Mouse (Mus musculus): ENCODE measurements around the gene Wnt3a. TPM values are rescaled to one million over a fixed set of nuclear protein-coding genes. Genes with fewer than 3 reads are reported as not detected.
"Not testable (repeated sequence)": the region's sequence is repeated elsewhere in the genome, so short reads cannot be mapped to it uniquely, and the experiment has no call there.

Wnt3a gene
- polyA plus RNA-seq, 1 experiment: not detected

DNA sequence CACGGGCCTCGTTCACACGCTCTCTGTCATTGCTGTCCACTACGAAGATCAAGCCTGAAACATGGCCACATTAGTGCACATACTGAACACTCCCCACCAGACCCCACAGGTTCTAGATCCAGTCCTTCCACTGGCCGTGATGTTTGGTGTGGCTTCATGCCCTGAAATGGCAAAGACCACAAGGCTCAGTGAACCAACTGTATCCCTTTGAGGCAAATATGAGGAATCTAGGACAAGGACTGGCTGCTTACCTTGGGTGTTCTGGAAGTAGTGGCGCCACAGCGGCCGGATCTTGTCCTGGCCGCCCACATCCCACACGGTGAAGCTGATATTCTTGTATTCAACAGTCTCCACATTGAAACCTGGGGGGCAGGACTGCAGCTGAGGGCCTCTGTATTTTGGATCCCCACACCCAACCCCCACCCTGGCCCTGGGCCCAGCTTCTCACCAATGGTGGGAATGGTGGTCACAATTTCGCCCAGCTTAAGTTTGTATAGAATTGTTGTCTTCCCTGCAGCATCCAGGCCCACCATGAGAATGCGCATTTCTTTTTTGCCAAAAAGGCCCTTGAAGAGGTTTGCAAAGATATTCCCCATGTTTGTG lies 77.6 kb downstream of the Wnt3a start:
- no peak for TF ChIP-seq POLR2A (IDR thresholded peaks at IDR 0.05; ENCODE audit: borderline replicate concordance, control insufficient read depth, low read depth, low read length)
- TF ChIP-seq CTCF (IDR thresholded peaks at IDR 0.05; ENCODE audit: control insufficient read depth, insufficient read depth, low read length): no peak
- H3K4me1 ChIP-seq (ENCODE audit: control insufficient read depth, insufficient read depth, low read length): peaks cover 6% of the 10 kb centered on the region
- no peak overlapping the region for H3K4me3 ChIP-seq (replicated peaks; ENCODE audit: control insufficient read depth, low read depth, low read length)
- WGBS: 86% methylated on average over 12 of the region's 12 CpGs
- H3K27ac ChIP-seq (ENCODE audit: control insufficient read depth, insufficient read depth, low read depth, low read length, poor library complexity): no peak overlapping the region

DNA sequence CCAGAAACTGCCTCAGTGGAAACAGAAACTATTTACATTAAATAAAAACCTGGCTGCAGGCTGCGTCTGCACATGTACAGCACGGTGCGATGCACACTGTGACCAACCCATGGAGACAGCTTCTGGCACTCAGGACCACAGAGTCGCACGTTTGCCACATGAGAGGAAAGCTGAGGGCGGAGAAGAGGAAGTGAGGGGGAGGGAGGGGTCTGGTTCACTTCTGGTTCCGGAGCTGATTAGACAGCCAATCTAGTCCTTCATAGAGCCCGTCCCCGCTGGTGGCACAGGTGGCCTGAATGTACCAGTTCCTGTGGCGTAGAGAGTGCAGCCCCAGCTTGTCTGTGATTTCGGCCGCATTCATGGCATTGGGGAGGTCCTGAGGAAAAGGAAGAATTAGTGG lies 78.2 kb downstream of the Wnt3a start:
- H3K4me1 ChIP-seq (ENCODE audit: control insufficient read depth, insufficient read depth, low read length); H3K4me3 ChIP-seq (replicated peaks; ENCODE audit: control insufficient read depth, low read depth, low read length); H3K27ac ChIP-seq (ENCODE audit: control insufficient read depth, insufficient read depth, low read depth, low read length, poor library complexity): not testable (repeated sequence)
- 11% methylated on average over 12 of the region's 12 CpGs for WGBS

DNA sequence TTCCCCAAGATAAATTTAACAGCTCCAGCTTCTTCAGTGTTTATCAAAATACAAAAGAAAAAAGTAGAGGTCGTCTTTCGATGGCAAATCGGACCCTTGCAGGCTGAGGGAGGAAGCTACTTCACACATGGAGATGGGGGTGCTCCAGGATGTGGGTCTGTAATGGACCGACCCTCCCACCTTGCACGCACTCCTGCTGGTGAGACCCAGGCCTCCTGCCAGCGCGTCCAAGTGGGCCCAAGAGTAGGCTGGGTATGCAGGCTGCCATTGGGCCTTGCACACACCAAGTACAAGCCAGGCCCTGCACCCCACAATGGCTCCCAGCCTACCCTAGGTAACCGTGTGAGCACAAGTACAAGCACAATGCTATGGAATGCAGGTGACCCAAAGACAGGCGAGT lies 79.0 kb downstream of the Wnt3a start:
- not testable (repeated sequence) for H3K4me3 ChIP-seq (replicated peaks; ENCODE audit: control insufficient read depth, low read depth, low read length); H3K4me1 ChIP-seq (ENCODE audit: control insufficient read depth, insufficient read depth, low read length); H3K27ac ChIP-seq (ENCODE audit: control insufficient read depth, insufficient read depth, low read depth, low read length, poor library complexity)
- 93% methylated on average over 9 of the region's 9 CpGs for WGBS

DNA sequence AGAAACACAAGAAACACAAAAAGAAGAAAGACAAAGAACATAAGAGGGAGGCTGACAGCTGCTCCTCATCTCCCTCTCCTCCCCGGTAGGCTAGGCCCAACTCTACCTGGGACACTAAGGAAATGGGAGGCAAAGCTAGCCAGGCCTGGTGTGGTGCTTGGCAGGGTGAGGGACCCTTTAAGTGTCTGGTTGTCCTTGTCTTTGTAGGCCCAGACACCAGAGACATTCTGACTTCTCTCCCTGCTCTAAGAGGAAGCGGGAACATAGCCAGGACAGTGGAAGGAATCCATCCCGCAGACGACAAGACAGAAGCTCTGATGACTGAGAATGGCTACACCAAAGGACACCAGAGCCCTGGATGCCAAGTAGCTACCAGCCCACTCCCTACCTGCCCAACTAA lies 80.5 kb downstream of the Wnt3a start:
- Histone ChIP-seq H3K4me1 (ENCODE audit: control insufficient read depth, insufficient read depth, low read length) (peaks cover 6% of the 10 kb centered on the region; the same call in 1 of the 2 replicates), H3K27ac (ENCODE audit: control insufficient read depth, insufficient read depth, low read depth, low read length, poor library complexity) (no peak overlapping the region), H3K4me3 (replicated peaks; ENCODE audit: control insufficient read depth, low read depth, low read length) (no peak overlapping the region)
- TF ChIP-seq POLR2A (IDR thresholded peaks at IDR 0.05; ENCODE audit: borderline replicate concordance, control insufficient read depth, low read depth, low read length): no peak
- TF ChIP-seq CTCF (IDR thresholded peaks at IDR 0.05; ENCODE audit: control insufficient read depth, insufficient read depth, low read length): no peak
- WGBS: 92% methylated on average over 4 of the region's 4 CpGs

DNA sequence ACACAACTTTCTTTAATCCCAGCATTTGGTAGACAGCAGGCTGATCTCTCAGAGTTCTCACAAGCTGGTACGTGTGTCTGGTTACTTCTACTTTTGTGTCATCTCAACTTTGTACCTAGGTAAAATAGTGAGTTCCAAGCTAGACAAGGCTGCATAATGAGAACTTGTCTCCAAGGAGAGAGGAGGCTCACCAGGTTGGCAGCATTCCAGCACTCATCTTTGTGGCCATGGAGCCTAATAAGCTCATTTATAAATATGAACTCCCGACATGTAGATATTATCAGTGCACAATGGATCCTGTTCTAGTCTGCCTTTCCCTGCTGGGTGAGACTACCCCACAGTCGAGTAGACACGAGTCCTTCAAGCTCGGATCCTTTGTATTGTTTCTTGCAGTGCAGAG lies 81.0 kb downstream of the Wnt3a start:
- Histone ChIP-seq H3K4me1 (ENCODE audit: control insufficient read depth, insufficient read depth, low read length) (peaks cover 6% of the 10 kb centered on the region; the same call in 1 of the 2 replicates), H3K4me3 (replicated peaks; ENCODE audit: control insufficient read depth, low read depth, low read length) (no peak overlapping the region), H3K27ac (ENCODE audit: control insufficient read depth, insufficient read depth, low read depth, low read length, poor library complexity) (no peak overlapping the region)
- WGBS: 77% methylated on average over 5 of the region's 5 CpGs
- TF ChIP-seq CTCF (IDR thresholded peaks at IDR 0.05; ENCODE audit: control insufficient read depth, insufficient read depth, low read length) (no peak), POLR2A (IDR thresholded peaks at IDR 0.05; ENCODE audit: borderline replicate concordance, control insufficient read depth, low read depth, low read length) (no peak)

- Histone ChIP-seq H3K4me3 (replicated peaks; ENCODE audit: control insufficient read depth, low read depth, low read length) (peak overlapping the region; percentile 90), H3K27ac (ENCODE audit: control insufficient read depth, insufficient read depth, low read depth, low read length, poor library complexity) (peak overlapping the region; percentile 61), H3K4me1 (ENCODE audit: control insufficient read depth, insufficient read depth, low read length) (peaks cover 6% of the 10 kb centered on the region; the same call in 1 of the 2 replicates)
- 18% methylated on average over 18 of the region's 18 CpGs for WGBS
- TF ChIP-seq CTCF (IDR thresholded peaks at IDR 0.05; ENCODE audit: control insufficient read depth, insufficient read depth, low read length) (peak; percentile 94), POLR2A (IDR thresholded peaks at IDR 0.05; ENCODE audit: borderline replicate concordance, control insufficient read depth, low read depth, low read length) (peak; percentile 37; the same call in 1 of the 2 replicates)
Observed at GRCm38 (mm10) chr11:59209003-59209441, 81.5 kb downstream of the Wnt3a start.

- WGBS: under 1% methylated on average over 67 of the region's 67 CpGs
- peaks cover 6% of the 10 kb centered on the region; the same call in 1 of the 2 replicates for H3K4me1 ChIP-seq (ENCODE audit: control insufficient read depth, insufficient read depth, low read length)
- TF ChIP-seq POLR2A (IDR thresholded peaks at IDR 0.05; ENCODE audit: borderline replicate concordance, control insufficient read depth, low read depth, low read length) (peak; percentile 80), CTCF (IDR thresholded peaks at IDR 0.05; ENCODE audit: control insufficient read depth, insufficient read depth, low read length) (no peak)
- H3K4me3 ChIP-seq (replicated peaks; ENCODE audit: control insufficient read depth, low read depth, low read length): peak within 1 kb of the TSS; percentile 90
- peak within 1 kb of the TSS; percentile 90 for H3K27ac ChIP-seq (ENCODE audit: control insufficient read depth, insufficient read depth, low read depth, low read length, poor library complexity)
Observed at GRCm38 (mm10) chr11:59208153-59208831, 82.3 kb downstream of the Wnt3a start, which contains the start of gene 2310033P09Rik. TSS of gene 2310033P09Rik (plus strand) at chr11:59208321.

DNA sequence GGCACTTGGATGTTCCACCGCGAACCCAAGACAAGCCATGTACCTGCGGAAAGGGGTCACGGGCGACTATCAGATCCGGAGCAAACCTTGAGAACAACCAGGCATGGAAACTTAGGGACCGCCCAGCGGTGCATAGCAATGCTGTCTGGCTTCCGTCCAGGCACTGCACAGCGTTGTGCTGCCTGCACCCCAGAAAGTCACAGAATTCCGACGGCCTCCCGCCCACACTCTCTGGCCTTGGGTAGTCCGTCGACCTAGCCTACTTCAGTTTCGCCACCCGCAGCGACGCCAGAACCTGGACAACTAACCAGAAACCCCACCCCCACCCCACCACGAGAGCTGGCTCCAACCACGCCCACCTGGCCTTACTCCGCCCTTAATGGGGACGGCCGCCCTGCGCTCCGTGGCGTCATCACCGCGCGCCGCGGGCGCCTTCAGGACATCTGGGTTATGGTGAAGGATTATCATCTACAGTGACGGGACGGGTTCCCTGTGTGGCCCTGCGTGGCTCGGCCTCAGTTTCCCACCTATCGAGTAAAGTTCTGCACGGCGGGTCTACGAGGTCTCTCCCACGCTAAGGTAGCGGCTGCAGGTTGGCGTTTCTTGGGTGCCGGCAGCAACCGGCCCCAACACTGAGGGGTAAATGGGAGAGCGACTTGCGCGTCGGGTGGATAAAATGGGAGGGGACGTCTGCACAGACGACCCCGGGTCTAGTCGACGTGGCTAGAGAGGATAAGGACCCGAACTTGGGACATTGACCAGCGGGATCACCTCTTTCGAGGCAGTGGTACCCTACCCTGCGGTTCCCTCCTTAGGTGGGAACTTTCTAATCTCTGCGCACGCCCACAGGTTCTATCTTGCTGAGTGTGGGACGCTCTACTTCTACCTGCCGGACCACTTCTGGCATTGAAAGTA lies 88.2 kb downstream of the Wnt3a start, which contains the start of gene Mrpl55:
TSS of gene Mrpl55 (plus strand) at position 406 of the 915 bp plus-strand sequence.
- H3K4me1 ChIP-seq (ENCODE audit: control insufficient read depth, insufficient read depth, low read length): no peaks in the 10 kb centered on the region; the same call in none of the 2 replicates
- under 1% methylated on average over 63 of the region's 63 CpGs for WGBS
- H3K27ac ChIP-seq (ENCODE audit: control insufficient read depth, insufficient read depth, low read depth, low read length, poor library complexity): peak within 1 kb of the TSS; percentile 87
- TF ChIP-seq POLR2A (IDR thresholded peaks at IDR 0.05; ENCODE audit: borderline replicate concordance, control insufficient read depth, low read depth, low read length) (peak; percentile 63; the same call in 1 of the 2 replicates), CTCF (IDR thresholded peaks at IDR 0.05; ENCODE audit: control insufficient read depth, insufficient read depth, low read length) (no peak)
- peak within 1 kb of the TSS; percentile 87 for H3K4me3 ChIP-seq (replicated peaks; ENCODE audit: control insufficient read depth, low read depth, low read length)

Data from bone marrow, adult 2 months (tissue).